Mouse (Mus musculus) embryonic facial prominence, embryonic 13.5 days (tissue): ENCODE results near the gene Atp23. TPM values are rescaled to one million over a fixed set of nuclear protein-coding genes. Genes with fewer than 3 reads are reported as not detected.
A peak's percentile ranks its signal among the peaks of the same experiment; 100 is the strongest.
"Not testable (repeated sequence)": the region's sequence is repeated elsewhere in the genome, so short reads cannot be mapped to it uniquely, and the experiment has no call there.

Source experiments
- ATAC-seq: fragments of 200-750 bp; cut with Nextera tagmentation; 2 replicates; pipeline ENCODE4 v1.8.0; 2017; ENCODE audit warnings: low read depth; ENCODE audit not compliant: insufficient number of reproducible peaks, insufficient read depth, low FRiP score, low TSS enrichment
- H3K27ac ChIP-seq: fragments of 300-500 bp; sonication (generic); 2 replicates; pipeline ENCODE4 v1.5.1; 2015; ENCODE audit warnings: moderate library complexity, mild to moderate bottlenecking, inconsistent platforms
- H3K27me3 ChIP-seq: fragments of 300-500 bp; sonication (generic); 2 replicates; pipeline ENCODE4 v1.6.1; 2015; ENCODE audit warnings: mild to moderate bottlenecking, inconsistent platforms
- H3K36me3 ChIP-seq: fragments of 300-500 bp; sonication (generic); 2 replicates; pipeline ENCODE4 v1.6.1; 2015; ENCODE audit warnings: mild to moderate bottlenecking, inconsistent platforms
- H3K4me1 ChIP-seq: fragments of 300-500 bp; sonication (generic); 2 replicates; pipeline ENCODE4 v1.6.1; 2015; ENCODE audit warnings: inconsistent platforms
- H3K4me2 ChIP-seq: fragments of 300-500 bp; sonication (generic); 2 replicates; pipeline ENCODE4 v1.6.1; 2015; ENCODE audit warnings: moderate library complexity, mild to moderate bottlenecking, inconsistent platforms
- H3K4me3 ChIP-seq: fragments of 300-500 bp; sonication (generic); 2 replicates; pipeline ENCODE4 v1.5.1; 2015; ENCODE audit warnings: mild to moderate bottlenecking, inconsistent platforms
- H3K9ac ChIP-seq: fragments of 300-500 bp; sonication (generic); 2 replicates; pipeline ENCODE4 v1.6.1; 2015; ENCODE audit warnings: mild to moderate bottlenecking, inconsistent platforms
- H3K9me3 ChIP-seq: fragments of 300-500 bp; sonication (generic); 2 replicates; pipeline ENCODE4 v1.6.1; 2016; ENCODE audit warnings: inconsistent platforms
- WGBS: fragments of 180-500 bp; shearing (Covaris S2); methylation state at CpG from one replicate; pipeline ENCODE4 v1.1.7; 2015; ENCODE audit warnings: mixed read lengths; 5-methylcytosine and 5-hydroxymethylcytosine counted together
- polyA plus RNA-seq: library from polyadenylated mRNA; unstranded; fragments of >200 nt; fragmentation: Nextera tagmentation; extraction: Ambion mirVana; gene quantifications from 2 replicates; pipeline ENCODE4 v1.2.1, GENCODE M21; 2015

The Atp23 gene
- polyA plus RNA-seq, 1 experiment from 2014 or later = 19.9 TPM

GRCm38 (mm10) chr10:126862193-126862592 is 39.0 kb downstream of the Atp23 start:
- Histone ChIP-seq H3K4me3 (no peak overlapping the region), H3K9ac (no peak overlapping the region), H3K9me3 (no peaks in the 10 kb centered on the region), H3K36me3 (no peaks in the 10 kb centered on the region), H3K27ac (no peak overlapping the region), H3K4me1 (no peaks in the 10 kb centered on the region), H3K4me2 (no peak overlapping the region), H3K27me3 (no peaks in the 10 kb centered on the region)
- no peak for ATAC-seq
- WGBS = 76% methylated on average over 12 of the region's 12 CpGs

GRCm38 (mm10) chr10:126853286-126853685 is 47.9 kb downstream of the Atp23 start:
- H3K9me3 ChIP-seq = no peaks in the 10 kb centered on the region
- H3K27ac ChIP-seq = no peak overlapping the region
- no peaks in the 10 kb centered on the region for H3K27me3 ChIP-seq
- H3K9ac ChIP-seq = no peak overlapping the region
- H3K36me3 ChIP-seq = no peaks in the 10 kb centered on the region
- no peak overlapping the region for H3K4me2 ChIP-seq
- WGBS = 79% methylated on average over 10 of the region's 10 CpGs
- ATAC-seq = no peak
- H3K4me1 ChIP-seq = no peaks in the 10 kb centered on the region
- H3K4me3 ChIP-seq = no peak overlapping the region

GRCm38 (mm10) chr10:126845309-126845911 is 55.7 kb downstream of the Atp23 start:
- no peak overlapping the region for H3K9ac ChIP-seq

GRCm38 (mm10) chr10:126844689-126845088 is 56.5 kb downstream of the Atp23 start:
- H3K27me3 ChIP-seq = no peaks in the 10 kb centered on the region
- no peak overlapping the region for H3K27ac ChIP-seq
- no peaks in the 10 kb centered on the region for H3K36me3 ChIP-seq
- H3K9ac ChIP-seq = no peak overlapping the region
- 40% methylated on average over 12 of the region's 12 CpGs for WGBS
- ATAC-seq = no peak
- H3K4me1 ChIP-seq = peaks cover 10% of the 10 kb centered on the region
- H3K9me3 ChIP-seq = no peaks in the 10 kb centered on the region
- H3K4me3 ChIP-seq = no peak overlapping the region
- H3K4me2 ChIP-seq = peak overlapping the region; percentile 33; the same call in 1 of the 2 replicates

More at GRCm38 (mm10) chr10:126845309-126845911, 55.7 kb downstream of the Atp23 start:
- Histone ChIP-seq H3K27ac (peak overlapping the region; percentile 19; the same call in 1 of the 2 replicates), H3K4me3 (no peak overlapping the region), H3K4me1 (peaks cover 10% of the 10 kb centered on the region), H3K27me3 (no peaks in the 10 kb centered on the region), H3K4me2 (peak overlapping the region; percentile 33), H3K36me3 (no peaks in the 10 kb centered on the region), H3K9me3 (no peaks in the 10 kb centered on the region)
- 29% methylated on average over 10 of the region's 10 CpGs for WGBS
- ATAC-seq = no peak

- Histone ChIP-seq H3K9ac (no peak overlapping the region), H3K4me3 (no peak overlapping the region), H3K27ac (no peak overlapping the region), H3K27me3 (no peaks in the 10 kb centered on the region), H3K4me1 (peaks cover 2% of the 10 kb centered on the region), H3K36me3 (no peaks in the 10 kb centered on the region), H3K9me3 (no peaks in the 10 kb centered on the region), H3K4me2 (no peak overlapping the region)
- ATAC-seq = no peak
Measured at GRCm38 (mm10) chr10:126840266-126840665, 60.9 kb downstream of the Atp23 start.

- Histone ChIP-seq H3K9me3 (no peaks in the 10 kb centered on the region), H3K27ac (no peak overlapping the region), H3K4me2 (no peak overlapping the region), H3K9ac (no peak overlapping the region), H3K4me1 (peaks cover 18% of the 10 kb centered on the region; the same call in 1 of the 2 replicates), H3K27me3 (no peaks in the 10 kb centered on the region), H3K4me3 (no peak overlapping the region), H3K36me3 (no peaks in the 10 kb centered on the region)
- ATAC-seq = no peak
- WGBS = 36% methylated on average over 5 of the region's 5 CpGs
Measured at GRCm38 (mm10) chr10:126833006-126833405, 68.1 kb downstream of the Atp23 start.

GRCm38 (mm10) chr10:126831329-126831728 is 69.8 kb downstream of the Atp23 start:
- Histone ChIP-seq H3K9ac (no peak overlapping the region), H3K36me3 (no peaks in the 10 kb centered on the region), H3K4me1 (peaks cover 19% of the 10 kb centered on the region; the same call in 1 of the 2 replicates), H3K4me2 (no peak overlapping the region), H3K27me3 (no peaks in the 10 kb centered on the region), H3K4me3 (no peak overlapping the region), H3K9me3 (0 out of 2 replicates have a peak, but pooled peaks cover 2% of the 10 kb centered on the region), H3K27ac (no peak overlapping the region)
- no peak for ATAC-seq
- WGBS = 70% methylated on average over 5 of the region's 5 CpGs

GRCm38 (mm10) chr10:126828618-126829017 is 72.5 kb downstream of the Atp23 start:
- Histone ChIP-seq H3K9me3 (0 out of 2 replicates have a peak, but pooled peaks cover 4% of the 10 kb centered on the region), H3K4me2 (no peak overlapping the region), H3K27ac (no peak overlapping the region), H3K36me3 (no peaks in the 10 kb centered on the region), H3K27me3 (no peaks in the 10 kb centered on the region), H3K9ac (no peak overlapping the region), H3K4me1 (peaks cover 19% of the 10 kb centered on the region; the same call in 1 of the 2 replicates), H3K4me3 (no peak overlapping the region)
- ATAC-seq = no peak
- 58% methylated on average over 7 of the region's 7 CpGs for WGBS

GRCm38 (mm10) chr10:126827941-126828593 is 73.1 kb downstream of the Atp23 start:
- H3K9ac ChIP-seq = no peak overlapping the region
- H3K36me3 ChIP-seq = no peaks in the 10 kb centered on the region
- peaks cover 19% of the 10 kb centered on the region; the same call in 1 of the 2 replicates for H3K4me1 ChIP-seq
- ATAC-seq = no peak
- 32% methylated on average over 8 of the region's 8 CpGs for WGBS
- H3K27ac ChIP-seq = no peak overlapping the region
- no peaks in the 10 kb centered on the region for H3K27me3 ChIP-seq
- 0 out of 2 replicates have a peak, but pooled peaks cover 4% of the 10 kb centered on the region for H3K9me3 ChIP-seq
- H3K4me2 ChIP-seq = no peak overlapping the region
- no peak overlapping the region for H3K4me3 ChIP-seq

GRCm38 (mm10) chr10:126826982-126827381 is 74.2 kb downstream of the Atp23 start:
- Histone ChIP-seq H3K27me3 (no peaks in the 10 kb centered on the region), H3K4me2 (no peak overlapping the region), H3K27ac (no peak overlapping the region), H3K4me3 (no peak overlapping the region), H3K4me1 (peaks cover 17% of the 10 kb centered on the region; the same call in 1 of the 2 replicates), H3K36me3 (no peaks in the 10 kb centered on the region), H3K9ac (no peak overlapping the region), H3K9me3 (0 out of 2 replicates have a peak, but pooled peaks cover 4% of the 10 kb centered on the region)
- no peak for ATAC-seq
- 89% methylated on average over 6 of the region's 6 CpGs for WGBS

- not testable (repeated sequence) for H3K9me3 ChIP-seq, H3K27ac ChIP-seq
- WGBS = 86% methylated on average over 8 of the region's 8 CpGs
Measured at GRCm38 (mm10) chr10:126826216-126826615, 74.9 kb downstream of the Atp23 start.

GRCm38 (mm10) chr10:126822418-126822817 is 78.7 kb downstream of the Atp23 start:
- 86% methylated on average over 3 of the region's 3 CpGs for WGBS
- H3K9me3 ChIP-seq = 0 out of 2 replicates have a peak, but pooled peaks cover 4% of the 10 kb centered on the region

More at GRCm38 (mm10) chr10:126826216-126826615, 74.9 kb downstream of the Atp23 start:
- ATAC-seq, H3K4me3 ChIP-seq, H3K36me3 ChIP-seq, H3K4me2 ChIP-seq, H3K27me3 ChIP-seq, H3K9ac ChIP-seq: not testable (repeated sequence)
- peaks cover 14% of the 10 kb centered on the region; the same call in 1 of the 2 replicates for H3K4me1 ChIP-seq

More at GRCm38 (mm10) chr10:126822418-126822817, 78.7 kb downstream of the Atp23 start:
- no peaks in the 10 kb centered on the region for H3K27me3 ChIP-seq
- no peak overlapping the region for H3K4me3 ChIP-seq
- no peaks in the 10 kb centered on the region for H3K36me3 ChIP-seq
- H3K9ac ChIP-seq = no peak overlapping the region
- ATAC-seq = no peak
- no peaks in the 10 kb centered on the region for H3K4me1 ChIP-seq
- no peak overlapping the region for H3K27ac ChIP-seq
- H3K4me2 ChIP-seq = no peak overlapping the region
